13 mouse cellular contexts compared by ENCODE assay signal in genomic region chr16:31499681-31500310, GRCm38 (mm10).
DNase-seq lines count a peak whose midpoint lies in the region; ATAC-seq and TF ChIP-seq lines count a peak whose summit lies in the region.
"Had no signal": no experiment of that assay in that cellular context is flagged by ENCODE, and none has a peak within 500 bp of the region (broad histone marks: within the 10 kb centered on the region; RNA-seq: fewer than 3 reads in every experiment).

No protein-coding gene starts in this region.

- peaks cover 35% of the 10 kb centered on the region for H3K27me3 ChIP-seq in forebrain, embryonic 10.5 days (ENCODE audit: poor library complexity, severe bottlenecking)
- no peaks in the 10 kb centered on the region; the same call in 1 of the 2 replicates for H3K27me3 ChIP-seq in hindbrain, embryonic 16.5 days (replicated peaks; ENCODE audit: control insufficient read depth, insufficient read depth, low read length)
- no peaks in the 10 kb centered on the region for H3K27me3 ChIP-seq in limb, embryonic 14.5 days (ENCODE audit: control insufficient read depth, insufficient read depth, low read length)
- H3K27me3 ChIP-seq: CH12.LX had no signal

- peak; percentile 67 for ATAC-seq in hindbrain, embryonic 16.5 days
- ATAC-seq in limb, embryonic 14.5 days (ENCODE audit: low FRiP score, low read depth) = no peak
- no peak for ATAC-seq in granulocyte monocyte progenitor cell, adult 5-6 weeks (replicated peaks; ENCODE audit: poor library complexity, severe bottlenecking)
- ATAC-seq: inflammation-experienced regulatory T-cells, adult 6 months had no signal

- H3K4me2 ChIP-seq in hindbrain, embryonic 16.5 days (ENCODE audit: low read length) = no peak overlapping the region
- H3K4me2 ChIP-seq in limb, embryonic 14.5 days (replicated peaks; ENCODE audit: low read depth, low read length, severe bottlenecking) = no peak overlapping the region

- DNase-seq in brain, adult 2 months (ENCODE audit: low read depth, low spot score) = peak; percentile 87
- no peak for DNase-seq in forebrain, embryonic 10.5 days (ENCODE audit: extremely low spot score, low spot score)
- DNase-seq in limb, embryonic 14.5 days (ENCODE audit: low spot score) = no peak
- no peak for DNase-seq in cerebellum, postnatal 14 days
- DNase-seq in kidney, postnatal 36 days = no peak
- DNase-seq in adrenal gland, adult 8-10 months = no peak
- DNase-seq: gastrocnemius, postnatal 10 days; liver; thymus, adult 2 months had no signal

- H3K4me1 ChIP-seq in forebrain, embryonic 10.5 days = peaks cover 62% of the 10 kb centered on the region
- H3K4me1 ChIP-seq in hindbrain, embryonic 16.5 days (ENCODE audit: control insufficient read depth, insufficient read depth, low read depth, low read length) = peaks cover 23% of the 10 kb centered on the region
- H3K4me1 ChIP-seq in limb, embryonic 14.5 days (ENCODE audit: control insufficient read depth, insufficient read depth, low read length) = peaks cover 36% of the 10 kb centered on the region

- TF ChIP-seq POLR2A in limb, embryonic 14.5 days (IDR thresholded peaks at IDR 0.05; ENCODE audit: borderline replicate concordance, extremely low read depth, insufficient read depth, insufficient read length) = no peak

- H3K36me3 ChIP-seq in forebrain, embryonic 10.5 days (replicated peaks) = no peaks in the 10 kb centered on the region
- H3K36me3 ChIP-seq in hindbrain, embryonic 16.5 days (ENCODE audit: control insufficient read depth, insufficient read depth, low read length) = no peaks in the 10 kb centered on the region
- H3K36me3 ChIP-seq in limb, embryonic 14.5 days (ENCODE audit: control insufficient read depth, insufficient read depth, low read length) = no peaks in the 10 kb centered on the region

- no peak overlapping the region; the same call in 1 of the 2 replicates for H3K9ac ChIP-seq in hindbrain, embryonic 16.5 days (ENCODE audit: low read depth, low read length)
- no peak overlapping the region for H3K9ac ChIP-seq in limb, embryonic 14.5 days (ENCODE audit: low read depth, low read length, severe bottlenecking)

- H3K9me3 ChIP-seq in forebrain, embryonic 10.5 days = no peaks in the 10 kb centered on the region
- no peaks in the 10 kb centered on the region for H3K9me3 ChIP-seq in hindbrain, embryonic 16.5 days (ENCODE audit: control insufficient read depth, low read length)
- no peaks in the 10 kb centered on the region for H3K9me3 ChIP-seq in limb, embryonic 14.5 days (ENCODE audit: control insufficient read depth, low read length)

- peak overlapping the region; percentile 71; the same call in 1 of the 2 replicates for H3K27ac ChIP-seq in forebrain, embryonic 10.5 days
- H3K27ac ChIP-seq in hindbrain, embryonic 16.5 days (ENCODE audit: low read depth, low read length) = peak overlapping the region; percentile 68
- peak overlapping the region; percentile 15 for H3K27ac ChIP-seq in limb, embryonic 14.5 days (replicated peaks; ENCODE audit: low read depth, low read length)

- WGBS in forebrain, embryonic 10.5 days = 69% methylated on average over 11 of the region's 11 CpGs
- WGBS in hindbrain, embryonic 16.5 days = 49% methylated on average over 11 of the region's 11 CpGs
- WGBS in limb, embryonic 14.5 days = 39% methylated on average over 11 of the region's 11 CpGs

- H3K4me3 ChIP-seq in forebrain, embryonic 10.5 days = no peak overlapping the region
- H3K4me3 ChIP-seq in hindbrain, embryonic 16.5 days (ENCODE audit: low read length) = no peak overlapping the region
- H3K4me3 ChIP-seq in limb, embryonic 14.5 days (replicated peaks; ENCODE audit: low read length) = no peak overlapping the region

Comparison
In these comparisons a context has a peak if more than half of its experiments do, and no peak if none do; other contexts are left out.
1. H3K27ac ChIP-seq: peak in every context shown above with its lines; median percentile 71 in forebrain, embryonic 10.5 days; 68 in hindbrain, embryonic 16.5 days; 15 in limb, embryonic 14.5 days.